Mouse (Mus musculus) heart, embryonic 14.5 days (tissue): Measurements from ENCODE around the gene Camsap3. TPM values are rescaled to one million over a fixed set of nuclear protein-coding genes. Genes with fewer than 3 reads are reported as not detected.
A peak's percentile ranks its signal among the peaks of the same experiment; 100 is the strongest.
"Not testable (repeated sequence)": the region's sequence is repeated elsewhere in the genome, so short reads cannot be mapped to it uniquely, and the experiment has no call there.

ENCODE experiments used
- ATAC-seq: fragments of 200-750 bp; cut with Nextera tagmentation; 2 replicates; pipeline ENCODE4 v1.8.0; 2017; ENCODE audit warnings: low read depth, moderate TSS enrichment; ENCODE audit not compliant: insufficient number of reproducible peaks, insufficient read depth, low FRiP score
- H3K27ac ChIP-seq, 2 experiments: fragments of 200-500 bp in 1 of 2; fragments of 300-500 bp in 1 of 2; sonication (generic) in 1 of 2; replicated peaks in 1 of 2; 2 replicates each; pipeline ENCODE4 v1.5.1; 2012 to 2014; ENCODE audit warnings: low read depth in 2 of 2, low read length in 2 of 2, control low read depth in 1 of 2, mild to moderate bottlenecking in 1 of 2, mixed read lengths in 1 of 2; ENCODE audit not compliant: control insufficient read depth in 1 of 2, insufficient read depth in 1 of 2
- H3K27me3 ChIP-seq: fragments of 300-500 bp; sonication (generic); 2 replicates; pipeline ENCODE4 v1.6.1; 2014; ENCODE audit warnings: mild to moderate bottlenecking, low read length, control low read depth; ENCODE audit not compliant: control insufficient read depth, insufficient read depth
- H3K36me3 ChIP-seq: fragments of 300-500 bp; sonication (generic); 2 replicates; pipeline ENCODE4 v1.6.1; 2014; ENCODE audit warnings: mild to moderate bottlenecking, control low read depth, low read length, mixed read lengths; ENCODE audit not compliant: control insufficient read depth, insufficient read depth
- H3K4me1 ChIP-seq, 2 experiments: fragments of 200-500 bp in 1 of 2; fragments of 300-500 bp in 1 of 2; sonication (generic) in 1 of 2; 2 replicates each; pipeline ENCODE4 v1.6.1; 2012 to 2014; ENCODE audit warnings: low read length in 2 of 2, control low read depth in 1 of 2, mixed read lengths in 1 of 2; ENCODE audit not compliant: control insufficient read depth in 2 of 2, insufficient read depth in 2 of 2
- H3K4me2 ChIP-seq: fragments of 300-500 bp; sonication (generic); 2 replicates; pipeline ENCODE4 v1.6.1; 2014; ENCODE audit warnings: mild to moderate bottlenecking, low read length
- H3K4me3 ChIP-seq, 2 experiments: fragments of 200-500 bp in 1 of 2; fragments of 300-500 bp in 1 of 2; sonication (generic) in 1 of 2; 2 replicates each; pipeline ENCODE4 v1.5.1; 2012 to 2014; ENCODE audit warnings: low read length in 2 of 2, mild to moderate bottlenecking in 2 of 2, control low read depth in 1 of 2, low read depth in 1 of 2, moderate library complexity in 1 of 2; ENCODE audit not compliant: control insufficient read depth in 1 of 2, insufficient read depth in 1 of 2
- H3K9ac ChIP-seq: fragments of 300-500 bp; sonication (generic); 2 replicates; pipeline ENCODE4 v1.6.1; 2014; ENCODE audit warnings: mild to moderate bottlenecking, low read length
- H3K9me3 ChIP-seq: fragments of 300-500 bp; sonication (generic); 2 replicates; pipeline ENCODE4 v1.6.1; 2016; ENCODE audit warnings: low read length, control low read depth; ENCODE audit not compliant: control insufficient read depth
- WGBS: fragments of 180-500 bp; shearing (Covaris S2); extraction: QIAGEN DNeasy Blood & Tissue Kit; methylation state at CpG from one replicate; pipeline ENCODE4 v1.1.7; 2014; 5-methylcytosine and 5-hydroxymethylcytosine counted together
- polyA plus RNA-seq: library from polyadenylated mRNA; unstranded; fragments of >200 nt; fragmentation: Nextera tagmentation; extraction: Ambion mirVana; gene quantifications from 2 replicates; pipeline ENCODE4 v1.2.1, GENCODE M21; 2014

Camsap3 gene
- polyA plus RNA-seq, 1 experiment from 2014 or later: 2.9 TPM

DNA sequence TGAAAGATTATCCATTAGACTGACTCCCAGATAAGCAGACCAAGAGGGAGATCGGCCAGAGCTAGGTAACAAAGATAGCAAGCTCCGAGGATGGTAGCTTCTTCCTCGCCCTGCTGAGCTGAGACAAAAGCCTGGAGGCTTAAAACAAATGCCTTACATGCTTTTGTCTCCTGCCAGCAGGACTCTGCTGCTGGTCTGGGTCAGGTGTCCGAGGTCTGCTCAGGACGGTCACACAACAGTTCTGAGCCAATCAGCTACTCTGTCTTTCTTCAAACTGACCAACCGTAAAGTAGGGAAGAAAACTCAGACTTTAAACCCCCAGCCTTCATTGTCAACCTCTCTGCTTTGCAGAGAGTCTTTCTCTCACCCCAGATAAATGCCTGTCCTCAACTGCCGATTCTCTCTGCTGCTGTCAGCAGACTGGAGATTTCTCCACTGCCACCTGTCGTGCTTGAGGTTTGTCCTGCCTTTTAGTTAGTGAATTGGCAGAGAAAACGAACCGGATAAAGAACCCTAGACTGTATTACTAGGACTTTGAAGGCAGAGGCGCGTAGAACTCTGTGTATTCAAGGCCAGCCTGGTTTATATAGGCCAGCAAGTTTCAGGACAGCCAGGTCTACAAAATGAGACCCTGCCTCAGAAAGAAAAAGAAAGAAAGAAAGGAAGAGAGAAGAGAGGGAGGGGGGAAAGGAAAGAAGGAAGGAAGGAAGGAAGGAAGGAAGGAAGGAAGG, 19.3 kb upstream of the Camsap3 start, which contains the start of gene C330021F23Rik:
C330021F23Rik (plus strand) TSS at position 350 of the 731 bp plus-strand sequence.
- H3K36me3 ChIP-seq: no peaks in the 10 kb centered on the region
- peak within 1 kb of the TSS; percentile 23 to 24 for H3K4me3 ChIP-seq
- peak within 1 kb of the TSS in 1 of 2 experiments; percentile 6; a peak in 2 of 4 replicates for H3K27ac ChIP-seq
- 0 out of 2 replicates have a peak, but pooled peaks have one; percentile 43 for ATAC-seq
- no peaks in the 10 kb centered on the region for H3K9me3 ChIP-seq
- H3K4me2 ChIP-seq: peak within 1 kb of the TSS; percentile 60
- H3K9ac ChIP-seq: peak within 1 kb of the TSS; percentile 52
- H3K27me3 ChIP-seq: no peaks in the 10 kb centered on the region
- 3% methylated on average over 12 of the region's 12 CpGs for WGBS
- H3K4me1 ChIP-seq: peaks cover 0 to 4% of the 10 kb centered on the region in 2 experiments; a peak in 1 of 4 replicates

DNA sequence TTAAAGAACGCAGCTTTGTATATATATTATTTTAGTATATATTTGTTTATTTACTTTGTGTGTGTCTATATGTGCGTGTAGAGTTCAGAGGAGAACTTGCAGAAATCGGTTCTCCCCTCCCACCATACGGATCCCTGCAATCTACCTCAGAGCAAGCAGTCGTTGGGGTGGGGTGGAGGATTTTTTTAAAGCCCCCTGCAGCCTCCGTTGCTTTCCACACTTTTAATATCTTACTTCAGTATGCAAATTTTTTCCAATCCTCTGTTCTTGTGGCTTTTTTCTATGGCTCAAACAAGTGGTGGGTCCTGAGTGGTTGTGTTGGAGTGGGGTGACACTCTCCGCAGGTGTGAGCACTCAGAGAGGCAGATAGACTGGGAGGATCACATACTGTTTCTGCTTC, 18.7 kb upstream of the Camsap3 start:
- Histone ChIP-seq H3K4me3 (peak overlapping the region; percentile 17 to 23), H3K9me3 (no peaks in the 10 kb centered on the region), H3K9ac (peak overlapping the region; percentile 52), H3K27ac (no peak overlapping the region), H3K4me1 (peaks cover 0 to 4% of the 10 kb centered on the region in 2 experiments; a peak in 1 of 4 replicates), H3K4me2 (peak overlapping the region; percentile 60), H3K36me3 (no peaks in the 10 kb centered on the region), H3K27me3 (no peaks in the 10 kb centered on the region)
- no peak for ATAC-seq
- WGBS: 14% methylated on average over 7 of the region's 7 CpGs

DNA sequence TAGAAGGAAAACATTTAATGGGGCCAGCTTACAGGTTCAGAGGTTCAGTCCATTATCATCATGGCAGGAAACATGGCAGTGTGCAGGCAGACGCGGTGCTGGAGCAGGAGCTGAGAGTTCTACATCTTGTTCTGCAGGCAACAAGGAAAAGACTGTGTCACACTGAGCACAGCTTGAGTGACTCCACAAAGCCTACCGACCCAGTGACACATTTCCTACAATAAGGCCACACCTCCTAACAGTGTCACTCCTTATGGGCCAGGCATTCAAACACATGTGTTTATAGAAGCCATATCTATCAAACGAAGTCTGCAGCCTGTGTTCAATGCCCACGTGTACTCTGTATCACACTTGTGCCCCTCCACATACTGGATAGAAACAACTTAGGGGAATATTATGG, 17.3 kb upstream of the Camsap3 start:
- Histone ChIP-seq H3K36me3 (no peaks in the 10 kb centered on the region), H3K4me3 (no peak overlapping the region), H3K9ac (no peak overlapping the region), H3K27me3 (no peaks in the 10 kb centered on the region), H3K27ac (no peak overlapping the region), H3K9me3 (no peaks in the 10 kb centered on the region), H3K4me1 (peaks cover 0 to 4% of the 10 kb centered on the region in 2 experiments; a peak in 1 of 4 replicates), H3K4me2 (no peak overlapping the region)
- ATAC-seq: no peak
- 90% methylated on average over 5 of the region's 5 CpGs for WGBS

DNA sequence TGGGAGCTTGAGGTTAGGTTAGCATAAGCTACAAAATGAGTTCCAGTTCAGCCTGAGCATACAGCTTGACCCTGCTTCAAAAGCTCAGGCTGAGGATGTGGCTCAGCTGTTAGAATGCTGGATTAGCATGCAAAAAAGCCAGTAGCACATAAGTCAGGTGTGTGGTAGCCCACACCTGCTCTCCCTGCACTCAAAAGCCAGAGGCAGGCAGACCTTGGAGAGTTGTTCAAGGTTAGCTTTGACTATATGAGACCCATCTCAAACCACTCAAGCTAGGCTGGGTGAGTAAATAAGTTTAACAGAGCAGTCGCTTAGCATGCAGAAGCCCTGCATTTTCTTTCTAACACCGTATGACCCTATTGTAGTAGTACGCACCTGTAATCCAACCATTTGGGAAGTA, 12.5 kb upstream of the Camsap3 start:
- 85% methylated on average over 3 of the region's 3 CpGs for WGBS

DNA sequence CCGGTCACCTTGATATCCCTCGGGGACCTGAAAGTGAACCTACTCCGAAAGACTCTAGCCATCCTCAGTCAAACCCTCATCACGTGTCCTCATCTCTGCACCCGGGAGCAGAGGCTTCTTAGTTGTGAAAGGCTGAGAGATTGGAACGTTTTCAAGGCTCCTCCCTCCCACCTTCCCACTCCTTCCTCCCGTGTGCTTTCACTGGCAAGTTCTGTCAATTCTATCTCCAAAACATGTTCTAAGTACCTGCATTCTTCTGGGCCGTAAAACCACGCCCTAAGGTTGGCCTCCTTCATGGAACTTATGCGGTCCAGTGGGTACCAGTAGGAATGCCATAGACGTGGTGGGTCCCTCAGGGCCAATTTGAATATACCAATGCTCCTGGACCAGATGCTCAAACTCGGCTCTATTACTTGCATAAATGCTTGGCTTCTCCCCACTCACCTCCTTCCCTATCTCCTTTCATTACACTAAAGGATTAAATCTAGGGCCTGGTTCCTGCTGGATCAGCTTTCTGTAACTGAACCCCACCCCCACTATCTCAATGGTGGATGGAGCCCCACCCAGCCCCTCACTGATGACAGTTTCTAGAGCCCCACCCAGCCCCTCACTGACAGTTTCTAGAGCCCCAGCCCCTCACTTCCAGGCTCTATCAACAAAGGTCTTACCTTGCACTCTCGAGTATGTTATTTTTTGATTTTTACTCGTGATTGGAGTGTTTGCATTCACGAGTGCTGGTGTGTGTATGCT, 10.7 kb upstream of the Camsap3 start:
- no peaks in the 10 kb centered on the region for H3K27me3 ChIP-seq
- ATAC-seq: no peak

More for the DNA sequence above, 12.5 kb upstream of the Camsap3 start:
- Histone ChIP-seq H3K36me3 (no peaks in the 10 kb centered on the region), H3K9ac (no peak overlapping the region), H3K4me1 (no peaks in the 10 kb centered on the region), H3K9me3 (no peaks in the 10 kb centered on the region), H3K27me3 (no peaks in the 10 kb centered on the region), H3K27ac (no peak overlapping the region), H3K4me3 (no peak overlapping the region), H3K4me2 (no peak overlapping the region)
- ATAC-seq: no peak

DNA sequence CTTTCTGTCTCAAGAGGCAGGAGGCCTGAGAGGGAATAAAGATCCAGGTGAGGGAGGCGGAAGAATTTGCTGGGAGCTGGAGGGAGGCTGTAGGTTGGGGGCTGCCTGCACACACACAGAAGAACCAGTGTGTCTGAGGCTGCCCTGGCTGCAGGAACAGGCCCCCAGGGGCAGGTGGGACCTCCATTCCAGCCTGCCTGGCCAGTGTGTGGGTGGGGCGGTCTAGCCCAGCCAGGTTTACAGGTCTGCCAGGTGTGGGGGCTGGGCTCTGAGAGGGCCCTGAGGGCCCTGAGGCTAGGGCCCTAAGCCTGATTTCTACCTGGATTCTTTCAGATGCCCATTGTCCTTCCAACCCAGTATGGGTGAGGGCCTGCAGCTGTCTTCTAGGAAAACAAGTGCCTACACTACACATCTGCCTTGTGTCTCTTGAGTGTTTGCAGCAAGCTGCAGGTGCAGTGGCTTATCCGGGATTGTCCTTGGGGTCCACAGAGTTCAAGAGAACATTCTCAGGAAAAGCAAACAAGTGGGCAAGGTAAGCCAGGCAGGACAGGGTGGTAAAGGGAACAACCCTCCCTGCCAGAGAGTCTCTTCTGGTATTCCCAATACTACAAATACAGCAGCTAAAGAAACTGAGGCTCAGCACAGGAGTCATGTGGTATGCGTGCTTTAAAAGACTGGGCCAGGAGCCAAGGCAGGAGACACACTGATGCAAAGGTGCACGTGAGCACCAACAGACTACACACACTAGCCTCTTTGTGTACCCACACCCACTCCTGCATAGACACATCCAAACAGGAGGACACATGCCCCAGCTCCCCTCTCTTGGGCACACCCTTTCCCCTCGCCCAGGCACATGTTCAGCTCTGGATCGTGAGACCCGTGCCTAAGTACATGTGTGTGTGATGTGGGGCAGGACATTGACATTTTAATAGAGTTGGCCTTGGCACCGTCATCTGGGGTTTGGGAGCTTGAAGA, 7.4 kb upstream of the Camsap3 start:
- Histone ChIP-seq H3K9ac (no peak overlapping the region), H3K4me2 (no peak overlapping the region), H3K4me3 (no peak overlapping the region), H3K9me3 (no peaks in the 10 kb centered on the region), H3K27ac (no peak overlapping the region), H3K4me1 (no peaks in the 10 kb centered on the region), H3K27me3 (no peaks in the 10 kb centered on the region), H3K36me3 (no peaks in the 10 kb centered on the region)
- ATAC-seq: no peak
- 77% methylated on average over 9 of the region's 9 CpGs for WGBS

More for the DNA sequence above, 10.7 kb upstream of the Camsap3 start:
- WGBS: 65% methylated on average over 15 of the region's 15 CpGs
- Histone ChIP-seq H3K4me1 (no peaks in the 10 kb centered on the region), H3K4me3 (no peak overlapping the region), H3K27ac (no peak overlapping the region), H3K4me2 (no peak overlapping the region), H3K9ac (no peak overlapping the region), H3K36me3 (no peaks in the 10 kb centered on the region), H3K9me3 (no peaks in the 10 kb centered on the region)

DNA sequence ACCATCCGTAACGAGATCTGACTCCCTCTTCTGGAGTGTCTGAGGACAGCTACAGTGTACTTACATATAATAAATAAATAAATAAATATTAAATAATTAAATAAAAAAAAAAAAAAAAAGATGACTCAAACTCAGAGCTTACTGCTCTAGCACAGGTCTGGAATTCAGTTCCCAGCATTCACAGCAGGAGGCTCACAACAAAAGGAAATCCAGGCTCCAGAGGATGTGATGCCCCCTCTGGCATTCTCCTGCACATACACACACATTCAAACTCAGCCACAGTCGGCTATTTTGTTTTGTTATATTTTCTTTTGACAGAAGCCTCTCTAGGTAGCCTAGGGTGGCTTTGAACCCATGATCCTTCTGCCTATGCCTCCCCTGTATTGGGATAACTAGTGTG, 5.1 kb upstream of the Camsap3 start:
- not testable (repeated sequence) for ATAC-seq, H3K27me3 ChIP-seq, H3K4me1 ChIP-seq, H3K4me2 ChIP-seq, H3K9ac ChIP-seq, H3K9me3 ChIP-seq, H3K4me3 ChIP-seq, H3K27ac ChIP-seq, H3K36me3 ChIP-seq
- 88% methylated on average over 1 of the region's 3 CpGs for WGBS
